Mouse (Mus musculus) urinary bladder, postnatal 0 days (tissue): Measurements from ENCODE around the gene Pttg1ip. TPM values are rescaled to one million over a fixed set of nuclear protein-coding genes. Genes with fewer than 3 reads are reported as not detected.
A peak's percentile ranks its signal among the peaks of the same experiment; 100 is the strongest.

Experiments used
- microRNA counts: library from miRNA; unstranded; fragments of <30 nt; microRNA quantifications from one replicate; lab custom pipeline; 2016
- microRNA-seq: library from miRNA; unstranded; fragments of <30 nt; microRNA quantifications from one replicate; pipeline ENCODE4, GENCODE M21; 2016
- polyA plus RNA-seq: library from polyadenylated mRNA; unstranded; fragments of >200 nt; fragmentation: Nextera tagmentation; extraction: Ambion mirVana; gene quantifications from 2 replicates; pipeline ENCODE4 v1.2.1, GENCODE M21; 2015

The Pttg1ip gene
- 150 and 154 TPM in 2 replicates for polyA plus RNA-seq

GRCm38 (mm10) chr10:77581408-77582284 lies at the start of gene Pttg1ip:
Pttg1ip (plus strand) TSS chr10:77581720.

GRCm38 (mm10) chr10:77605908-77606826 lies 24.6 kb downstream of the Pttg1ip start, which contains the start of the genes Sumo3 and Gm49325:
Sumo3 (plus strand) TSS chr10:77606097.
Gm49325 (plus strand) TSS chr10:77606197.

DNA sequence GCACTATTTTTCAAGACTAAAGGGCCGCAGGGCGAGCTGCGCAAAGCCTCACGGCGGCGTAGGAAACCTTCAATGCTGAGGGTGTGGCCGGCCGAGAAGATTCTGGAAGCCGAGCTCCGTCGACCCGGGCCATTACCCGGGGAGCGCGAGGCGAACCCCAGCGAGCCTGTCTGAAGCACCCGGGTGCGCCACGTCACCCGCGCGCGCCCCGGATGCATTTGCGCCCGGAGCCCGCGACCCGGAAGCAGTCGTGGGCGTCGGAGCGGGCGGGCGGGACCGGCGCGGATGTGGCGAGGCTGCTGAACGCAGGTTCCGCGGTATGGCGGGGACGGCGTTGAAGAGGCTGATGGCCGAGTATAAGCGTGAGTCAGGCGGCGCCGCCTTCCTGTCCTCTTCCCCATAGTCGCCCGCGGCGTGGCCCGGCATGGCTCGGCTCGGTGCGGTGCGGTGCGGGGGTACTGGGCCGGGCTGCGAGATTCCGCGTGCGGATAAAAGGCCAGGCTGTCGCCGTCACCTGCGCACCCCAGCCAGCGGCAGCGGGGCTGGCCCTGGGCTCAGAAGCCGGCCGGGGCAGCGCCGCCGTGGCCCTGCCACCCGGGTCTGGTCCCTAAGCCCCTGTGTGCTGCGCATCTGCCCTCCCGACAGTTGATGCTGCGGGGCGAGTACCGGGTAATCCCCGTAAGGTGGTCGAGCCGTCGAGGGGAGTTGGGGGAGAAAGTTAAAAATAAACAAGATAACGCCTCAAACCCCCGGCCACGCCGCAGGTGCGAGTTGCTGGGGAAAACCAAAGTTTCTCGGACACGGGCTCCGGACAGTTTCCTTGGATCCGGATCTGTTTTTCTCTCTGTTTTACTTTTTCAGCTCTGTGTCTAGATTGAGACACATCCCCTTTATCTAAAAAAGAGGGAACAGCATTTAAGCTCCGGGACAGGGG lies 40.8 kb downstream of the Pttg1ip start, which contains the start of gene Ube2g2:
Ube2g2 (plus strand) TSS at position 221 of the 934 bp plus-strand sequence.

MicroRNAs encoded within 50 kb of the gene (microRNA counts, 519-probe panel; counts per million panel counts)
- 1,945 counts per million, percentile 21 among the panel's probes with 10 or more counts for microRNA mmu-miR-1930 (lab: Ali Mortazavi, UCI)

Small RNA genes lying within 50 kb of the gene (microRNA-seq; reads per million reads assigned to microRNA genes)
- 4.3 reads per million, percentile 7 among the genes with 10 or more reads in this experiment for gene Mir1930

Other genes starting within 250 kb of the Pttg1ip start
- 6.5 and 6.7 TPM in 2 replicates for gene Adarb1, start 163.4 kb upstream of the Pttg1ip start, polyA plus RNA-seq
- 27.7 and 28.7 TPM in 2 replicates for gene Fam207a, start 65.9 kb upstream of the Pttg1ip start, polyA plus RNA-seq
- gene Itgb2, start 51.5 kb upstream of the Pttg1ip start, polyA plus RNA-seq, result 5.6 and 37.0 TPM in 2 replicates
- 184 and 190 TPM in 2 replicates for gene Sumo3, start 24.4 kb downstream of the Pttg1ip start, polyA plus RNA-seq
- 5.7 and 21.3 TPM in 2 replicates for gene Gm49325, start 24.5 kb downstream of the Pttg1ip start, polyA plus RNA-seq
- gene Ube2g2, start 40.6 kb downstream of the Pttg1ip start, polyA plus RNA-seq, result 59.0 and 62.6 TPM in 2 replicates
- 0.39 and 0.67 TPM in 2 replicates for gene Tspear, start 104.8 kb downstream of the Pttg1ip start, polyA plus RNA-seq
- gene Gm19402, start 109.0 kb downstream of the Pttg1ip start, polyA plus RNA-seq, result not detected in 2 replicates
- gene Gm9508, start 115.5 kb downstream of the Pttg1ip start, polyA plus RNA-seq, result not detected in 2 replicates
- not detected in 2 replicates for gene Gm10272, start 124.9 kb downstream of the Pttg1ip start, polyA plus RNA-seq
- not detected in 2 replicates for gene Gm10024, start 129.7 kb downstream of the Pttg1ip start, polyA plus RNA-seq
- gene Gm10142, start 134.1 kb downstream of the Pttg1ip start, polyA plus RNA-seq, result not detected in 2 replicates
- gene Krtap12-1, start 138.9 kb downstream of the Pttg1ip start, polyA plus RNA-seq, result not detected in 2 replicates
- not detected in 2 replicates for gene Gm10100, start 144.8 kb downstream of the Pttg1ip start, polyA plus RNA-seq
- gene Gm18596, start 160.9 kb downstream of the Pttg1ip start, polyA plus RNA-seq, result not detected in 2 replicates
- gene Gm9736, start 169.6 kb downstream of the Pttg1ip start, polyA plus RNA-seq, result not detected in 2 replicates
- gene Gm3233, start 178.0 kb downstream of the Pttg1ip start, polyA plus RNA-seq, result not detected in 2 replicates
- not detected in 2 replicates for gene Gm3238, start 189.6 kb downstream of the Pttg1ip start, polyA plus RNA-seq
- gene Gm7138, start 195.2 kb downstream of the Pttg1ip start, polyA plus RNA-seq, result not detected in 2 replicates
- gene Gm3250, start 200.8 kb downstream of the Pttg1ip start, polyA plus RNA-seq, result not detected in 2 replicates
- not detected in 2 replicates for gene Gm7137, start 206.5 kb downstream of the Pttg1ip start, polyA plus RNA-seq
- not detected in 2 replicates for gene Gm9639, start 213.4 kb downstream of the Pttg1ip start, polyA plus RNA-seq
- not detected in 2 replicates for gene Gm19668, start 217.4 kb downstream of the Pttg1ip start, polyA plus RNA-seq
- not detected in 2 replicates for gene Gm9507, start 230.1 kb downstream of the Pttg1ip start, polyA plus RNA-seq
- not detected in 2 replicates for gene Gm2696, start 233.0 kb downstream of the Pttg1ip start, polyA plus RNA-seq
- not detected in 2 replicates for gene Krtap10-4, start 245.4 kb downstream of the Pttg1ip start, polyA plus RNA-seq